Mouse (Mus musculus) midbrain, embryonic 11.5 days (tissue): ENCODE data around the gene Hs6st3. TPM values are rescaled to one million over a fixed set of nuclear protein-coding genes. Genes with fewer than 3 reads are reported as not detected.

Source experiments
- ATAC-seq: fragments of 200-750 bp; cut with Nextera tagmentation; 2 replicates; pipeline ENCODE4 v1.8.0; 2017; ENCODE audit warnings: moderate TSS enrichment, moderate library complexity; ENCODE audit not compliant: low FRiP score
- DNase-seq: peaks from one replicate; pipeline ENCODE4 v3.0.0; 2015; ENCODE audit warnings: low spot score; ENCODE audit errors: missing footprints
- H3K27ac ChIP-seq: fragments of 300-500 bp; sonication (generic); 2 replicates; pipeline ENCODE4 v1.5.1; 2014; ENCODE audit warnings: low read depth, low read length
- H3K27me3 ChIP-seq: fragments of 300-500 bp; sonication (generic); 2 replicates; pipeline ENCODE4 v1.6.1; 2014; ENCODE audit warnings: mild to moderate bottlenecking, low read length, moderate library complexity, mixed read lengths; ENCODE audit not compliant: control insufficient read depth, insufficient read depth
- H3K36me3 ChIP-seq: fragments of 300-500 bp; sonication (generic); 2 replicates; pipeline ENCODE4 v1.6.1; 2014; ENCODE audit warnings: mild to moderate bottlenecking, low read length, moderate library complexity, mixed read lengths; ENCODE audit not compliant: control insufficient read depth, insufficient read depth
- H3K4me1 ChIP-seq: fragments of 300-500 bp; sonication (generic); 2 replicates; pipeline ENCODE4 v1.6.1; 2014; ENCODE audit warnings: low read length; ENCODE audit not compliant: control insufficient read depth, insufficient read depth
- H3K4me2 ChIP-seq: fragments of 300-500 bp; sonication (generic); 2 replicates; pipeline ENCODE4 v1.6.1; 2014; ENCODE audit warnings: mild to moderate bottlenecking, moderate library complexity
- H3K4me3 ChIP-seq: fragments of 300-500 bp; sonication (generic); 2 replicates; pipeline ENCODE4 v1.5.1; 2014; ENCODE audit warnings: low read depth, low read length
- H3K9ac ChIP-seq: fragments of 300-500 bp; sonication (generic); 2 replicates; pipeline ENCODE4 v1.6.1; 2014; ENCODE audit warnings: low read length
- H3K9me3 ChIP-seq: fragments of 300-500 bp; sonication (generic); 2 replicates; pipeline ENCODE4 v1.6.1; 2016; ENCODE audit warnings: low read length; ENCODE audit not compliant: control insufficient read depth
- WGBS: fragments of 180-500 bp; shearing (Covaris S2); extraction: QIAGEN DNeasy Blood & Tissue Kit; methylation state at CpG from one replicate; pipeline ENCODE4 v1.1.7; 2014; 5-methylcytosine and 5-hydroxymethylcytosine counted together
- polyA plus RNA-seq: library from polyadenylated mRNA; unstranded; fragments of >200 nt; fragmentation: Nextera tagmentation; extraction: Ambion mirVana; gene quantifications from 2 replicates; pipeline ENCODE4 v1.2.1, GENCODE M21; 2014

Hs6st3 gene
- polyA plus RNA-seq, 1 experiment from 2014 or later, result 0.20 TPM

DNA sequence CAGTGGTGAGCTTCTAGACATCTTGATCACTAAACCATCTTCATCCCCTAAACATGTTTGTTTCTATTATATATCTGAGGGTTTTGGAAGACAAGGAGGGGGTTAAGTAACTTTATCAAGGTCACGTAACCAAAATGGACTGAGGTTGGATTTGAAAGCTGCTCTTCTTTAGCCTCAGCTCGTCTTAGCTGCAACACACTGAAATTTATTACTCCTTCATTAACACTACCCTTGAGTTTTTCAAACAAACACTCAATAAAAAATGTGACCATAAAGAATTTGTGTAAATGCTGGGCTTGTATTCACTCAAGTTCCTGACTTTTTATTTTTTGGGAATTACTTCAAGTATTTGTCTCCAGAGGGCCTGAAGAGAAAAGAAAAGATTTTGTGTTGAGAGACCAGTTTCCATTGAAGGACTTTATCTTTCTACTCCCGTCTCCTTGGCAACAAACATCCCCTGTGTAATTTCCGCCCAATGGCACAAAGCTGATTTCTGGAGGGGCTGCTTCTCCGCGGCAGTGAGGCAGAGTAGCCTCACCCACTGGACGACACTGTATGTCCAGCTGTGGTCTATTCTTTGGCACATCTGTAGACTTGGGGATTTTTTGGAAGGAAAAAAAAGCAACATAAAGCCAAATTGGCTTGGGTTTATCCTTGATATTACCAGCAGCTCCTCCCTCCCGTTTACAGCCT is 696.0 kb downstream of the Hs6st3 start:
- no peak overlapping the region for H3K9ac ChIP-seq
- H3K36me3 ChIP-seq, result no peaks in the 10 kb centered on the region
- H3K27ac ChIP-seq, result no peak overlapping the region
- no peaks in the 10 kb centered on the region for H3K9me3 ChIP-seq
- H3K4me1 ChIP-seq, result peaks cover 7% of the 10 kb centered on the region
- no peaks in the 10 kb centered on the region for H3K27me3 ChIP-seq
- DNase-seq (no peak), ATAC-seq (peak; percentile 63; the same call in 1 of the 2 replicates)
- WGBS, result 37% methylated on average over 8 of the region's 8 CpGs
- no peak overlapping the region for H3K4me2 ChIP-seq
- H3K4me3 ChIP-seq, result no peak overlapping the region

DNA sequence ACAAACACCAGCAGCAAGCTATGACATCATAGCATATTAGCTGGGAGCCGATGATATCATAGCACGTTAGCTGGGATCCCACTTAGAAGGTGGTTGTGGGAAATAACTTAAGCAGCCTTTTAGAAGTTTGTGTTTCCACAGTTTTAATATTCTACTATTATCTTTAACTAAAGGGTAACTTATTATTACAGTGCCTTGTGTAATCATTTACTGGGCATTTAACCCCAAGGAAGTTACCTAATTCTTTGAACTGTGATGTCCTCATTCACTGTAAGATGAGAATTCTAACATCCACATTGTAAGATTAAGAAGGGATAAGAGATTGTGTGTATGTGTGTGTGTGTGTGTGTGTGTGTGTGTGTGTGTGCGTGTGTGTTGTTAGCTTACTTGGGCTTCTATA is 697.9 kb downstream of the Hs6st3 start:
- H3K27ac ChIP-seq, result no peak overlapping the region
- DNase-seq (no peak), ATAC-seq (no peak)
- H3K36me3 ChIP-seq, result no peaks in the 10 kb centered on the region
- H3K9me3 ChIP-seq, result no peaks in the 10 kb centered on the region
- no peak overlapping the region for H3K4me3 ChIP-seq
- H3K27me3 ChIP-seq, result no peaks in the 10 kb centered on the region
- peaks cover 7% of the 10 kb centered on the region for H3K4me1 ChIP-seq
- 89% methylated on average over 3 of the region's 3 CpGs for WGBS
- H3K9ac ChIP-seq, result no peak overlapping the region
- H3K4me2 ChIP-seq, result no peak overlapping the region

GRCm38 (mm10) chr14:119847540-119847939 is 709.4 kb downstream of the Hs6st3 start:
- Histone ChIP-seq H3K4me1 (peaks cover 4% of the 10 kb centered on the region), H3K36me3 (no peaks in the 10 kb centered on the region), H3K4me2 (no peak overlapping the region), H3K27ac (no peak overlapping the region), H3K4me3 (no peak overlapping the region), H3K9me3 (no peaks in the 10 kb centered on the region), H3K9ac (no peak overlapping the region), H3K27me3 (no peaks in the 10 kb centered on the region)
- no peak for ATAC-seq
- no peak for DNase-seq
- WGBS, result 77% methylated on average over 12 of the region's 12 CpGs

GRCm38 (mm10) chr14:119848759-119849298 is 710.7 kb downstream of the Hs6st3 start:
- Histone ChIP-seq H3K27me3 (no peaks in the 10 kb centered on the region), H3K4me2 (no peak overlapping the region), H3K4me1 (peaks cover 4% of the 10 kb centered on the region), H3K9ac (no peak overlapping the region), H3K36me3 (no peaks in the 10 kb centered on the region), H3K4me3 (no peak overlapping the region), H3K9me3 (no peaks in the 10 kb centered on the region), H3K27ac (no peak overlapping the region)
- ATAC-seq (no peak), DNase-seq (no peak)
- 72% methylated on average over 4 of the region's 4 CpGs for WGBS

- Histone ChIP-seq H3K4me2 (no peak overlapping the region), H3K9ac (no peak overlapping the region), H3K9me3 (no peaks in the 10 kb centered on the region), H3K4me1 (peaks cover 4% of the 10 kb centered on the region), H3K27me3 (no peaks in the 10 kb centered on the region), H3K27ac (no peak overlapping the region), H3K4me3 (no peak overlapping the region), H3K36me3 (no peaks in the 10 kb centered on the region)
- no peak for ATAC-seq
- DNase-seq, result no peak
- WGBS, result 89% methylated on average over 7 of the region's 7 CpGs
These were observed 711.2 kb downstream of the Hs6st3 start for GRCm38 (mm10) chr14:119849338-119849737.

GRCm38 (mm10) chr14:119852139-119852538 is 714.0 kb downstream of the Hs6st3 start:
- no peak for DNase-seq
- no peak overlapping the region for H3K9ac ChIP-seq
- WGBS, result 5% methylated on average over 5 of the region's 5 CpGs

DNA sequence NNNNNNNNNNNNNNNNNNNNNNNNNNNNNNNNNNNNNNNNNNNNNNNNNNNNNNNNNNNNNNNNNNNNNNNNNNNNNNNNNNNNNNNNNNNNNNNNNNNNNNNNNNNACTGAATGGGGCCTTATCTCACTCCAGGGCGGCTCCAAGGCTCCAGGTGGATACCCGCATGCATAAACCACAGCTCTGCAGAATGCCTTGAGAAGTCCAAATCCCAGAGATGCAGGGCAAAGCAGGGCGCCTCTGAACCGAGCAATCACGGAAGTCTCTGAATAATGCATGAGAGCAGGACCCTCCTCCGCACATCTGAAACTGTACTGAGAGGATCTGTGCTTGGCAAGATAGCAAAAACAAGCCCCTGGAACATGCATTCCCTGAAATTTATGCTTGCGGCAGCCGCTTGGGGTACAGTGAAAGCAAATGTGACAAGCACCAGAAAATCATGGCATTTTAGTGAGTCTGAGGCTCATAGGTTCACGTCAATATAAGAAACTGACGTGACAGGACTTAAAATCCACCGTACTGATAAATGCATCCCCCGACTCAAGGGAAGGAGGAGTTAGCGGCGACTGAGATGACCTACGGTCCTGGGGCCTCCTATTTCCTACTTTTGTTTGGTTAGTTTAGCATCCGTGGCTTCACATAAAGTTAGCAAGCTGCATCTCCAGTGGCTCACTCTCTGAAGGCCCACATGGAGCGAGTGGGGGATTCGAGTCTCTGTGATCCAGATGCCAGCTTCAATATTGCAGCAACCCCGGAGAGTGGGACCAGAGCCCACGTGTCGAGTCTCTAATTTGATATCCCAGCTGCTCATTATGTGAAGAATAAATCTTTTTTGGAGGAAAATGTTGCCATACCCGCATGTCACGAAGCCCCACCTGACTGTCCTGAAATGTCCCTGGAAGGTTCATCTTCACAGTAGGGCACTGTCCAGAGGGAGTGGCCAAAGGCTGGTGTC is 719.5 kb downstream of the Hs6st3 start:
- Histone ChIP-seq H3K9me3 (no peaks in the 10 kb centered on the region), H3K36me3 (no peaks in the 10 kb centered on the region), H3K4me2 (peak overlapping the region; percentile 12), H3K4me3 (no peak overlapping the region), H3K27ac (no peak overlapping the region), H3K4me1 (peaks cover 5% of the 10 kb centered on the region), H3K9ac (peak overlapping the region; percentile 38; the same call in 1 of the 2 replicates), H3K27me3 (no peaks in the 10 kb centered on the region)
- ATAC-seq, result peak; percentile 88
- DNase-seq, result peak; percentile 87
- 57% methylated on average over 23 of the region's 23 CpGs for WGBS

More at GRCm38 (mm10) chr14:119852139-119852538, 714.0 kb downstream of the Hs6st3 start:
- Histone ChIP-seq H3K4me2 (peak overlapping the region; percentile 12; the same call in 1 of the 2 replicates), H3K9me3 (no peaks in the 10 kb centered on the region), H3K4me1 (peaks cover 5% of the 10 kb centered on the region), H3K27me3 (no peaks in the 10 kb centered on the region), H3K36me3 (no peaks in the 10 kb centered on the region), H3K4me3 (no peak overlapping the region), H3K27ac (no peak overlapping the region)
- no peak for ATAC-seq

GRCm38 (mm10) chr14:119873617-119874016 is 735.5 kb downstream of the Hs6st3 start:
- Histone ChIP-seq H3K9me3 (no peaks in the 10 kb centered on the region), H3K9ac (no peak overlapping the region), H3K4me2 (no peak overlapping the region), H3K4me3 (no peak overlapping the region), H3K27ac (no peak overlapping the region), H3K4me1 (no peaks in the 10 kb centered on the region), H3K27me3 (no peaks in the 10 kb centered on the region), H3K36me3 (no peaks in the 10 kb centered on the region)
- no peak for ATAC-seq
- DNase-seq, result no peak
- WGBS, result 89% methylated on average over 4 of the region's 4 CpGs

DNA sequence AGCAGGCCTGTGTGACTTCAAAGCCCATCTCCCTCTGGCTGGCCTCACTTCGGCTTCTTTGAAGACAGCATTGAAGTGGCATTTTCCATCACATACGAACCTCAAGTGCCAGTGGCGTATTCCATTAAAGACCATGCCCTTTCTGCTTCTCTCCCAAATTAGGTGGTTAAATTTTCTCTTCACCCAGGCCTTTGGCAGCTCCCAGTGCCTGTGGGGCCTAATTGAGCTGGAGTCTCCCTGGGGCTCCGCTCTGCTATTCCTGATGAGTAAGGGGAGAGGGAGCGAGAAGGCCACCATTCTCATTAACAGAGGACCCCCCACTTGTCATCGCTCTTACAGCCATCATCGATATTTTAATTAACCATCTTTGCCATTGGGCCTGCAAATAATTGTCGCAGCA is 754.8 kb downstream of the Hs6st3 start:
- 89% methylated on average over 8 of the region's 8 CpGs for WGBS
- no peak overlapping the region for H3K4me3 ChIP-seq
- no peak overlapping the region for H3K4me2 ChIP-seq
- no peaks in the 10 kb centered on the region for H3K27me3 ChIP-seq
- no peaks in the 10 kb centered on the region for H3K4me1 ChIP-seq
- no peak overlapping the region for H3K27ac ChIP-seq
- no peak for DNase-seq
- ATAC-seq, result no peak
- H3K9me3 ChIP-seq, result no peaks in the 10 kb centered on the region
- no peaks in the 10 kb centered on the region for H3K36me3 ChIP-seq
- H3K9ac ChIP-seq, result no peak overlapping the region
